Mouse (Mus musculus): ENCODE data around the gene S100z. TPM values are rescaled to one million over a fixed set of nuclear protein-coding genes. Genes with fewer than 3 reads are reported as not detected.

S100z gene
- total RNA-seq, 2 experiments from 2014 or later = not detected

- no peak overlapping the region for H3K27ac ChIP-seq
- no peak for DNase-seq (ENCODE audit: extremely low spot score in 1 of 2, low spot score in 2 of 2)
- H3K4me3 ChIP-seq = no peak overlapping the region
- TF ChIP-seq CTCF (IDR thresholded peaks at IDR 0.05) = no peak
- intact Hi-C loops (cut with DNase I) = no loop called here
Measured at GRCm38 (mm10) chr13:95493296-95493695, 14.8 kb upstream of the S100z start.

- H3K27ac ChIP-seq = no peak overlapping the region
- no peak overlapping the region for H3K4me3 ChIP-seq
- DNase-seq (ENCODE audit: extremely low spot score in 1 of 2, low spot score in 2 of 2) = no peak
- no peak for TF ChIP-seq CTCF (IDR thresholded peaks at IDR 0.05)
- intact Hi-C loops (cut with DNase I) = no loop called here
Measured at GRCm38 (mm10) chr13:95491327-95491726, 12.8 kb upstream of the S100z start.

GRCm38 (mm10) chr13:95484664-95485063, 6.1 kb upstream of the S100z start:
- H3K27ac ChIP-seq = no peak overlapping the region
- no peak for TF ChIP-seq CTCF (IDR thresholded peaks at IDR 0.05)
- intact Hi-C loops (cut with DNase I) = no loop called here
- no peak overlapping the region for H3K4me3 ChIP-seq
- DNase-seq (ENCODE audit: extremely low spot score in 1 of 2, low spot score in 2 of 2) = no peak

GRCm38 (mm10) chr13:95481428-95481827, 2.9 kb upstream of the S100z start:
- Histone ChIP-seq H3K27ac (no peak overlapping the region), H3K4me3 (no peak overlapping the region)
- peak; percentile 75 to 82 for DNase-seq (ENCODE audit: extremely low spot score in 1 of 2, low spot score in 2 of 2)
- intact Hi-C loops (cut with DNase I) = loop anchor here (1.0 kb wide), 1 partner anchor 91 kb away; no protein-coding TSS in a partner anchor
- TF ChIP-seq CTCF (IDR thresholded peaks at IDR 0.05) = peak; percentile 93

GRCm38 (mm10) chr13:95477173-95477572, 1.3 kb downstream of the S100z start:
- TF ChIP-seq CTCF (IDR thresholded peaks at IDR 0.05) = no peak
- intact Hi-C loops (cut with DNase I) = no loop called here
- no peak overlapping the region for H3K27ac ChIP-seq

GRCm38 (mm10) chr13:95475124-95475523, 3.4 kb downstream of the S100z start:
- no peak for TF ChIP-seq CTCF (IDR thresholded peaks at IDR 0.05)
- no peak for DNase-seq (ENCODE audit: extremely low spot score in 1 of 2, low spot score in 2 of 2)
- intact Hi-C loops (cut with DNase I) = no loop called here
- no peak overlapping the region for H3K4me3 ChIP-seq
- no peak overlapping the region for H3K27ac ChIP-seq

More at GRCm38 (mm10) chr13:95477173-95477572, 1.3 kb downstream of the S100z start:
- no peak overlapping the region for H3K4me3 ChIP-seq
- DNase-seq (ENCODE audit: extremely low spot score in 1 of 2, low spot score in 2 of 2) = no peak

GRCm38 (mm10) chr13:95474294-95474693, 4.2 kb downstream of the S100z start:
- H3K27ac ChIP-seq = no peak overlapping the region
- no peak for TF ChIP-seq CTCF (IDR thresholded peaks at IDR 0.05)
- intact Hi-C loops (cut with DNase I) = no loop called here
- DNase-seq (ENCODE audit: extremely low spot score in 1 of 2, low spot score in 2 of 2) = no peak
- no peak overlapping the region for H3K4me3 ChIP-seq

GRCm38 (mm10) chr13:95470970-95471369, 7.6 kb downstream of the S100z start:
- Histone ChIP-seq H3K4me3 (no peak overlapping the region), H3K27ac (no peak overlapping the region)
- TF ChIP-seq CTCF (IDR thresholded peaks at IDR 0.05) = peak; percentile 17
- intact Hi-C loops (cut with DNase I) = no loop called here
- no peak for DNase-seq (ENCODE audit: extremely low spot score in 1 of 2, low spot score in 2 of 2)

DNA sequence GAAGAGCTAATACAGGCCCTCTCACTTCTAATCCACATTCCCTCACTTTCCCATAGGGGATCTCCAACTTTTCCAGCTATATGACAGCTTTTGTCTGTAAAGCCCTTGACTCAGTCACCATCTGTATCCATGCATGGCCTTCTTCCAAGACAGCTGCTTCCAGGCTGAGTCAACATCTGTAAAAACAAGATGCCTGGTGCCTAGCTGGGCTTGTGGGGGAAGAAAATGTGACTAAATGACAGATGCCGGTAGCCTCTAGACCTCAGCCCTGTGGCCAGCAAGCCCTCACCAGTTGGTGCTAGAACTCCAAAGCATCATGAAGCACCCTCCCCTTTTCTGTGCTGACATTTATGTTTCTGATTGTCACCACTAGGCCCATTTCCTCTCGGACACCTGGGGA, 27.0 kb downstream of the S100z start:
- no peak for TF ChIP-seq CTCF (IDR thresholded peaks at IDR 0.05)
- Histone ChIP-seq H3K27ac (no peak overlapping the region), H3K4me3 (no peak overlapping the region)
- DNase-seq (ENCODE audit: extremely low spot score in 1 of 2, low spot score in 2 of 2) = no peak
- intact Hi-C loops (cut with DNase I) = no loop called here

- H3K27ac ChIP-seq = no peak overlapping the region
- no peak for DNase-seq (ENCODE audit: extremely low spot score in 1 of 2, low spot score in 2 of 2)
- H3K4me3 ChIP-seq = no peak overlapping the region
- TF ChIP-seq CTCF (IDR thresholded peaks at IDR 0.05) = no peak
- intact Hi-C loops (cut with DNase I) = no loop called here
Measured at GRCm38 (mm10) chr13:95450636-95451210, 27.8 kb downstream of the S100z start.

- no peak for TF ChIP-seq CTCF (IDR thresholded peaks at IDR 0.05)
Measured at GRCm38 (mm10) chr13:95449730-95450129, 28.8 kb downstream of the S100z start.

GRCm38 (mm10) chr13:95444824-95445223, 33.7 kb downstream of the S100z start, which contains the start of gene Crhbp:
Gene Crhbp, minus strand, starts transcription at chr13:95444924.
- no peak for TF ChIP-seq CTCF (IDR thresholded peaks at IDR 0.05)
- H3K27ac ChIP-seq = no peak within 1 kb of the TSS
- DNase-seq (ENCODE audit: extremely low spot score in 1 of 2, low spot score in 2 of 2) = no peak
- intact Hi-C loops (cut with DNase I) = no loop called here
- peak within 1 kb of the TSS; percentile 40 for H3K4me3 ChIP-seq

More at GRCm38 (mm10) chr13:95449730-95450129, 28.8 kb downstream of the S100z start:
- no peak overlapping the region for H3K27ac ChIP-seq
- no peak overlapping the region for H3K4me3 ChIP-seq
- DNase-seq (ENCODE audit: extremely low spot score in 1 of 2, low spot score in 2 of 2) = no peak
- intact Hi-C loops (cut with DNase I) = no loop called here

GRCm38 (mm10) chr13:95444291-95444690, 34.2 kb downstream of the S100z start:
- intact Hi-C loops (cut with DNase I) = no loop called here
- H3K4me3 ChIP-seq = no peak overlapping the region
- no peak overlapping the region for H3K27ac ChIP-seq
- no peak for TF ChIP-seq CTCF (IDR thresholded peaks at IDR 0.05)
- DNase-seq (ENCODE audit: extremely low spot score in 1 of 2, low spot score in 2 of 2) = no peak

Measured in left cerebral cortex, adult 2 months (tissue).